Mouse (Mus musculus) urinary bladder, postnatal 25 days (tissue): ENCODE data around the gene Akt1.

Experiments
- DNase-seq: peaks from one replicate; pipeline ENCODE4 v3.0.0; 2022; ENCODE audit warnings: low spot score

The Akt1 gene

GRCm38 (mm10) chr12:112660576-112661326 is 13.9 kb downstream of the Akt1 start:
- no peak for DNase-seq

GRCm38 (mm10) chr12:112659109-112659508 is 15.6 kb downstream of the Akt1 start:
- DNase-seq: peak; percentile 74

GRCm38 (mm10) chr12:112658619-112659018 is 16.1 kb downstream of the Akt1 start:
- no peak for DNase-seq

GRCm38 (mm10) chr12:112654076-112654475 is 20.6 kb downstream of the Akt1 start:
- no peak for DNase-seq

- DNase-seq: peak; percentile 74
Measured at GRCm38 (mm10) chr12:112653157-112653824, 21.4 kb downstream of the Akt1 start.

- DNase-seq: no peak
Measured at GRCm38 (mm10) chr12:112651778-112652439, 22.8 kb downstream of the Akt1 start.

- DNase-seq: no peak
Measured at GRCm38 (mm10) chr12:112648081-112648480, 26.6 kb downstream of the Akt1 start.

- DNase-seq: no peak
Measured at GRCm38 (mm10) chr12:112646139-112646538, 28.5 kb downstream of the Akt1 start.

GRCm38 (mm10) chr12:112644855-112645506 is 29.7 kb downstream of the Akt1 start:
- DNase-seq: no peak

- DNase-seq: peak; percentile 95
Measured at GRCm38 (mm10) chr12:112644180-112644854, 30.4 kb downstream of the Akt1 start, which contains the start of gene Siva1. Gene Siva1, plus strand, starts transcription at chr12:112644679.

GRCm38 (mm10) chr12:112643126-112643525 is 31.6 kb downstream of the Akt1 start:
- DNase-seq: no peak

GRCm38 (mm10) chr12:112639526-112639925 is 35.2 kb downstream of the Akt1 start:
- no peak for DNase-seq

- DNase-seq: no peak
Measured at GRCm38 (mm10) chr12:112633686-112634085, 41.0 kb downstream of the Akt1 start.

- no peak for DNase-seq
Measured at GRCm38 (mm10) chr12:112632907-112633306, 41.8 kb downstream of the Akt1 start.

GRCm38 (mm10) chr12:112632084-112632777 is 42.5 kb downstream of the Akt1 start:
- DNase-seq: no peak

- DNase-seq: no peak
Measured at GRCm38 (mm10) chr12:112631472-112631871, 43.2 kb downstream of the Akt1 start.

- DNase-seq: no peak
Measured at GRCm38 (mm10) chr12:112630796-112631195, 43.9 kb downstream of the Akt1 start.

- DNase-seq: no peak
Measured at GRCm38 (mm10) chr12:112630029-112630428, 44.7 kb downstream of the Akt1 start.

GRCm38 (mm10) chr12:112628928-112629721 is 45.6 kb downstream of the Akt1 start:
- peak; percentile 46 for DNase-seq

- DNase-seq: no peak
Measured at GRCm38 (mm10) chr12:112628197-112628596, 46.5 kb downstream of the Akt1 start.
